Mouse (Mus musculus) heart, postnatal 0 days (tissue): ENCODE data around the gene Dpt. TPM values are rescaled to one million over a fixed set of nuclear protein-coding genes. Genes with fewer than 3 reads are reported as not detected.

Experiments
- ATAC-seq: fragments of 200-750 bp; cut with Nextera tagmentation; 2 replicates; pipeline ENCODE4 v1.8.0; 2017; ENCODE audit warnings: low read depth, moderate number of reproducible peaks, moderate library complexity; ENCODE audit not compliant: insufficient read depth
- DNase-seq: peaks from one replicate; pipeline ENCODE4 v3.0.0-alpha.2; 2016; ENCODE audit warnings: low spot score
- H3K27ac ChIP-seq: fragments of 300-500 bp; sonication (generic); 2 replicates; pipeline ENCODE4 v1.5.1; 2014; ENCODE audit warnings: low read depth, mild to moderate bottlenecking
- H3K27me3 ChIP-seq: fragments of 300-500 bp; sonication (generic); 2 replicates; pipeline ENCODE4 v1.6.1; 2014; ENCODE audit warnings: low read length, mixed read lengths; ENCODE audit not compliant: control insufficient read depth, insufficient read depth
- H3K36me3 ChIP-seq: fragments of 300-500 bp; sonication (generic); replicated peaks from 2 replicates; pipeline ENCODE4 v1.6.1; 2014; ENCODE audit warnings: low read length, mixed read lengths; ENCODE audit not compliant: control insufficient read depth, insufficient read depth
- H3K4me1 ChIP-seq: fragments of 300-500 bp; sonication (generic); 2 replicates; pipeline ENCODE4 v1.6.1; 2014; ENCODE audit warnings: antibody characterized with exemption; ENCODE audit not compliant: control insufficient read depth, insufficient read depth
- H3K4me2 ChIP-seq: fragments of 300-500 bp; sonication (generic); 2 replicates; pipeline ENCODE4 v1.6.1; 2014; ENCODE audit warnings: low read depth, mild to moderate bottlenecking, low read length, moderate library complexity
- H3K4me3 ChIP-seq: fragments of 300-500 bp; sonication (generic); 2 replicates; pipeline ENCODE4 v1.5.1; 2014; ENCODE audit warnings: low read depth, low read length
- H3K9ac ChIP-seq: fragments of 300-500 bp; sonication (generic); replicated peaks from 2 replicates; pipeline ENCODE4 v1.6.1; 2014; ENCODE audit warnings: low read depth, low read length, mixed read lengths
- H3K9me3 ChIP-seq: fragments of 300-500 bp; sonication (generic); replicated peaks from 2 replicates; pipeline ENCODE4 v1.6.1; 2016; ENCODE audit warnings: low read length; ENCODE audit not compliant: control insufficient read depth
- CTCF ChIP-seq: IDR thresholded peaks from 2 replicates; pipeline ENCODE4 v1.5.1; 2016; ENCODE audit warnings: antibody characterized with exemption, control low read depth, low read depth
- EP300 ChIP-seq: IDR thresholded peaks from 2 replicates; pipeline ENCODE4 v1.6.1; 2016; ENCODE audit warnings: antibody characterized with exemption, low read depth
- WGBS: fragments of 180-500 bp; shearing (Covaris S2); extraction: QIAGEN DNeasy Blood & Tissue Kit; methylation state at CpG from one replicate; pipeline ENCODE4 v1.1.7; 2014; 5-methylcytosine and 5-hydroxymethylcytosine counted together
- polyA plus RNA-seq: library from polyadenylated mRNA; unstranded; fragments of >200 nt; fragmentation: Nextera tagmentation; extraction: Ambion mirVana; gene quantifications from 2 replicates; pipeline ENCODE4 v1.2.1, GENCODE M21; 2015
- total RNA-seq: library from RNA; depleted of rRNA; stranded (reverse); fragments of >200 nt; gene quantifications from 2 replicates; pipeline ENCODE4 v1.2.3, GENCODE M21; 2014; ENCODE audit warnings: low replicate concordance; rRNA removed

Dpt gene
- total and polyA plus RNA-seq, 2 experiments from 2014 or later, result 52.5 to 83.2 TPM

- 76% methylated on average over 12 of the region's 12 CpGs for WGBS
- Histone ChIP-seq H3K36me3 (no peaks in the 10 kb centered on the region), H3K9ac (no peak overlapping the region), H3K4me2 (no peak overlapping the region), H3K27ac (no peak overlapping the region), H3K4me3 (no peak overlapping the region), H3K4me1 (no peaks in the 10 kb centered on the region), H3K27me3 (no peaks in the 10 kb centered on the region), H3K9me3 (no peaks in the 10 kb centered on the region)
- TF ChIP-seq CTCF (no peak), EP300 (no peak)
- DNase-seq (no peak), ATAC-seq (no peak)
Measured at GRCm38 (mm10) chr1:164862946-164863883, 66.8 kb downstream of the Dpt start.

- H3K36me3 ChIP-seq, result no peaks in the 10 kb centered on the region
- H3K4me1 ChIP-seq, result no peaks in the 10 kb centered on the region
- no peaks in the 10 kb centered on the region for H3K27me3 ChIP-seq
- H3K4me2 ChIP-seq, result no peak overlapping the region
- 91% methylated on average over 3 of the region's 3 CpGs for WGBS
- H3K27ac ChIP-seq, result no peak overlapping the region
- no peak overlapping the region for H3K4me3 ChIP-seq
- no peaks in the 10 kb centered on the region for H3K9me3 ChIP-seq
- H3K9ac ChIP-seq, result no peak overlapping the region
- ATAC-seq (no peak), DNase-seq (no peak)
- TF ChIP-seq CTCF (no peak), EP300 (no peak)
Measured at GRCm38 (mm10) chr1:164864666-164865065, 68.2 kb downstream of the Dpt start.

GRCm38 (mm10) chr1:164870694-164871093, 74.2 kb downstream of the Dpt start:
- Histone ChIP-seq H3K4me3 (no peak overlapping the region), H3K4me1 (no peaks in the 10 kb centered on the region), H3K27me3 (no peaks in the 10 kb centered on the region), H3K4me2 (no peak overlapping the region), H3K36me3 (no peaks in the 10 kb centered on the region), H3K9ac (no peak overlapping the region), H3K9me3 (no peaks in the 10 kb centered on the region; the same call in 1 of the 2 replicates), H3K27ac (no peak overlapping the region)
- TF ChIP-seq EP300, result no peak
- TF ChIP-seq CTCF, result peak; percentile 32
- ATAC-seq (no peak), DNase-seq (no peak)
- WGBS, result 44% methylated on average over 7 of the region's 7 CpGs

Other genes with a start within 250 kb of the Dpt start
- gene Xcl1, start 138.9 kb downstream of the Dpt start, total RNA-seq, result not detected in 2 replicates
- not detected in 2 replicates for gene Xcl1, start 138.9 kb downstream of the Dpt start, polyA plus RNA-seq